Mouse (Mus musculus) lung, embryonic 16.5 days (tissue): ENCODE results near the gene Dync1li1. TPM values are rescaled to one million over a fixed set of nuclear protein-coding genes. Genes with fewer than 3 reads are reported as not detected.
"Not testable (repeated sequence)": the region's sequence is repeated elsewhere in the genome, so short reads cannot be mapped to it uniquely, and the experiment has no call there.

ENCODE experiments used
- ATAC-seq: fragments of 200-750 bp; cut with Nextera tagmentation; 2 replicates; pipeline ENCODE4 v1.8.0; 2017; ENCODE audit warnings: low read depth, mild to moderate bottlenecking, moderate library complexity
- H3K27ac ChIP-seq: fragments of 300-500 bp; sonication (generic); 2 replicates; pipeline ENCODE4 v1.5.1; 2014; ENCODE audit warnings: mild to moderate bottlenecking, control low read depth, low read length
- H3K27me3 ChIP-seq: fragments of 300-500 bp; sonication (generic); 2 replicates; pipeline ENCODE4 v1.6.1; 2014; ENCODE audit warnings: low read depth, low read length, mixed read lengths; ENCODE audit not compliant: control insufficient read depth, insufficient read depth
- H3K36me3 ChIP-seq: fragments of 300-500 bp; sonication (generic); 2 replicates; pipeline ENCODE4 v1.6.1; 2014; ENCODE audit warnings: low read length; ENCODE audit not compliant: control insufficient read depth, insufficient read depth
- H3K4me1 ChIP-seq: fragments of 300-500 bp; sonication (generic); replicated peaks from 2 replicates; pipeline ENCODE4 v1.6.1; 2014; ENCODE audit warnings: low read length, mixed read lengths; ENCODE audit not compliant: control insufficient read depth, insufficient read depth
- H3K4me2 ChIP-seq: fragments of 300-500 bp; sonication (generic); 2 replicates; pipeline ENCODE4 v1.6.1; 2014; ENCODE audit warnings: low read depth, low read length, control low read depth
- H3K4me3 ChIP-seq: fragments of 300-500 bp; sonication (generic); 2 replicates; pipeline ENCODE4 v1.5.1; 2014; ENCODE audit warnings: mild to moderate bottlenecking, low read length, control low read depth
- H3K9ac ChIP-seq: fragments of 300-500 bp; sonication (generic); 2 replicates; pipeline ENCODE4 v1.6.1; 2014; ENCODE audit warnings: low read length, control low read depth
- H3K9me3 ChIP-seq: fragments of 300-500 bp; sonication (generic); 2 replicates; pipeline ENCODE4 v1.6.1; 2016; ENCODE audit warnings: low read length; ENCODE audit not compliant: control insufficient read depth
- WGBS: fragments of 180-500 bp; shearing (Covaris S2); extraction: QIAGEN DNeasy Blood & Tissue Kit; methylation state at CpG from one replicate; pipeline ENCODE4 v1.1.7; 2014; 5-methylcytosine and 5-hydroxymethylcytosine counted together
- polyA plus RNA-seq: library from polyadenylated mRNA; unstranded; fragments of >200 nt; fragmentation: Nextera tagmentation; extraction: Ambion mirVana; gene quantifications from 2 replicates; pipeline ENCODE4 v1.2.1, GENCODE M21; 2015

Gene Dync1li1
- polyA plus RNA-seq, 1 experiment from 2014 or later: 53.0 TPM

DNA sequence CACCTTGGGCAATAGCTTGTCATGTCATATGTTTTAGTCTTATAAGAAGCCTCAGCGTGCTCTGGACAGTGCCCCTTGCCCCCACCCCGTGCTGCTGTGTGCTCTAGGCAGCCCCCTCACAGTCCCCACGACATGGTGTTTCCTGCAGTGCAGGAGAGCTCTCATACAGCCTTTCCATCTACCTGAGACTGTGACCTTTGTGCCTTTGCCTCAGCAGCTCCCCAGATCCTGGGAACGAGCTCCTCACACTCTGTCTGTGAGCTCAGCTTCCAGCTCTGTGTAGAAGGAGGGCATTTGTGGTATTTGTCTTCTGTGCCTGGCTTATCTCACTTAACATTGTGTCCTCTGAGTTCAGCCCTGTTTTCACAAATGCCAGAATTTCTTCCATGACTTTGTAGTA lies 13.3 kb downstream of the Dync1li1 start:
- no peak overlapping the region for H3K4me2 ChIP-seq
- no peak overlapping the region for H3K9ac ChIP-seq
- H3K27ac ChIP-seq: no peak overlapping the region
- no peaks in the 10 kb centered on the region for H3K9me3 ChIP-seq
- H3K36me3 ChIP-seq: peaks cover 10% of the 10 kb centered on the region
- no peak for ATAC-seq
- H3K4me3 ChIP-seq: no peak overlapping the region
- H3K4me1 ChIP-seq: no peaks in the 10 kb centered on the region
- H3K27me3 ChIP-seq: no peaks in the 10 kb centered on the region
- WGBS: 84% methylated on average over 4 of the region's 4 CpGs

- no peak overlapping the region for H3K4me2 ChIP-seq
- H3K9me3 ChIP-seq: no peaks in the 10 kb centered on the region
- peaks cover 22% of the 10 kb centered on the region for H3K36me3 ChIP-seq
- H3K9ac ChIP-seq: no peak overlapping the region
- 87% methylated on average over 4 of the region's 4 CpGs for WGBS
- H3K27me3 ChIP-seq: no peaks in the 10 kb centered on the region
- H3K4me1 ChIP-seq: no peaks in the 10 kb centered on the region
- no peak overlapping the region for H3K4me3 ChIP-seq
- ATAC-seq: no peak
- no peak overlapping the region for H3K27ac ChIP-seq
Measured at GRCm38 (mm10) chr9:114707805-114708204, 19.2 kb downstream of the Dync1li1 start.

GRCm38 (mm10) chr9:114710345-114710744 lies 21.8 kb downstream of the Dync1li1 start:
- WGBS: 70% methylated on average over 7 of the region's 7 CpGs
- Histone ChIP-seq H3K9ac (no peak overlapping the region), H3K4me2 (no peak overlapping the region), H3K4me3 (no peak overlapping the region), H3K27me3 (no peaks in the 10 kb centered on the region), H3K27ac (no peak overlapping the region), H3K4me1 (no peaks in the 10 kb centered on the region), H3K9me3 (no peaks in the 10 kb centered on the region), H3K36me3 (peaks cover 25% of the 10 kb centered on the region)
- no peak for ATAC-seq

- WGBS: 93% methylated on average over 7 of the region's 7 CpGs
- peaks cover 27% of the 10 kb centered on the region for H3K36me3 ChIP-seq
- no peak overlapping the region for H3K9ac ChIP-seq
- no peak for ATAC-seq
- H3K4me1 ChIP-seq: 0 out of 2 replicates have a peak, but pooled peaks cover 2% of the 10 kb centered on the region
- no peaks in the 10 kb centered on the region for H3K9me3 ChIP-seq
- H3K27me3 ChIP-seq: no peaks in the 10 kb centered on the region
- H3K27ac ChIP-seq: no peak overlapping the region
- no peak overlapping the region for H3K4me2 ChIP-seq
- H3K4me3 ChIP-seq: no peak overlapping the region
Measured at GRCm38 (mm10) chr9:114713481-114713880, 24.9 kb downstream of the Dync1li1 start.

- Histone ChIP-seq H3K9ac (no peak overlapping the region), H3K36me3 (peaks cover 42% of the 10 kb centered on the region), H3K9me3 (no peaks in the 10 kb centered on the region), H3K27ac (no peak overlapping the region), H3K4me3 (no peak overlapping the region), H3K27me3 (no peaks in the 10 kb centered on the region), H3K4me1 (0 out of 2 replicates have a peak, but pooled peaks cover 2% of the 10 kb centered on the region), H3K4me2 (no peak overlapping the region)
- ATAC-seq: no peak; the same call in 1 of the 2 replicates
- 68% methylated on average over 18 of the region's 18 CpGs for WGBS
Measured at GRCm38 (mm10) chr9:114716677-114717331, 28.2 kb downstream of the Dync1li1 start.

DNA sequence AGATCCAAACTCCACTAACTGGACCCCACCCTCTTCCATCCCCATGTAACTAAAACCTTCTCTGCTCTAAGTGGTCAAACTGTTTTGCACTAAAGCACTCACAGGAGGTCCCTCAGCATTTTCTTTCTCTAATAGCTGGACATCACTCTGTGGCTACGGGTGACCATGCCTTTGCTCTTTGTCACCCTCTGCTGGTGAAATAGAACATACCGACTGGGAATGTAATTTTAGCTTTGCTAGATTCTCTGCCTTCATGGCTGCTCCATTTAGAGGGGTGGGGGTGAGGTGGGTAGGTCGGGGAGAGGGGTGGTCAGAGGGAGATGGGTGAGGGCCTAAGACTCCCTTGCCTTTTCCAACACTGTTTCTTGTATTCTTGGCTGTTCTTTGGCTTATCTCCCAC lies 38.7 kb downstream of the Dync1li1 start:
- ATAC-seq: no peak
- Histone ChIP-seq H3K4me3 (no peak overlapping the region), H3K4me1 (peaks cover 6% of the 10 kb centered on the region), H3K4me2 (no peak overlapping the region), H3K9me3 (no peaks in the 10 kb centered on the region), H3K36me3 (peaks cover 13% of the 10 kb centered on the region), H3K27me3 (no peaks in the 10 kb centered on the region), H3K9ac (no peak overlapping the region), H3K27ac (no peak overlapping the region)
- 0% methylated on average over 3 of the region's 3 CpGs for WGBS

DNA sequence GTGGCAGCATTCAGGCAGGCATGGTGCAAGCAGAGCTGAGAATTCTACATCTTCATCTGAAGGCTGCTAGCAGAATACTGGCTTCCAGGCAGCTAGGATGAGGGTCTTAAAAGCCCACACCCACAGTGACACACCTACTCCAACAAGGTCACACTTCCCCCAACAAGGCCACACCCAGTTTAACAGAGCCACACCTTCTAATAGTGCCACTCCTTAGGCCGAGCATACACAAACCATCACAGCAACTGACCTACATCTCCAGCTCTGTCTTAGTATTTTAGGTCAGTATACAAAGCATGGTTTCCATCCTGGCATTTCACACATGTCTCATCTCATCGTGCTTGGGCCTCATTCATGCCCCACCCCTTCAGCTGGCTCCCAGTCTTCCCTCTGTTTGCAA lies 39.8 kb downstream of the Dync1li1 start:
- not testable (repeated sequence) for H3K27ac ChIP-seq, H3K4me3 ChIP-seq, H3K36me3 ChIP-seq, H3K4me1 ChIP-seq, H3K9me3 ChIP-seq, H3K9ac ChIP-seq, H3K27me3 ChIP-seq, ATAC-seq, H3K4me2 ChIP-seq
- WGBS: 36% methylated on average over 2 of the region's 2 CpGs

- peak; percentile 16; the same call in 1 of the 2 replicates for ATAC-seq
- Histone ChIP-seq H3K36me3 (peaks cover 3% of the 10 kb centered on the region; the same call in 1 of the 2 replicates), H3K4me1 (peaks cover 9% of the 10 kb centered on the region), H3K9me3 (no peaks in the 10 kb centered on the region), H3K4me3 (peak overlapping the region; percentile 76), H3K27me3 (no peaks in the 10 kb centered on the region), H3K27ac (no peak overlapping the region), H3K9ac (peak overlapping the region; percentile 43), H3K4me2 (peak overlapping the region; percentile 52)
- 28% methylated on average over 25 of the region's 30 CpGs for WGBS
Measured at GRCm38 (mm10) chr9:114729911-114730805, 41.6 kb downstream of the Dync1li1 start.

GRCm38 (mm10) chr9:114731011-114731755 lies 42.6 kb downstream of the Dync1li1 start, which contains the start of gene Cmtm6:
Gene Cmtm6 (plus strand): TSS chr9:114731116.
- ATAC-seq: peak; percentile 94
- WGBS: under 1% methylated on average over 50 of the region's 53 CpGs
- H3K4me1 ChIP-seq: peaks cover 9% of the 10 kb centered on the region
- peak within 1 kb of the TSS; percentile 86 for H3K9ac ChIP-seq
- H3K27ac ChIP-seq: peak within 1 kb of the TSS; percentile 92
- peak within 1 kb of the TSS; percentile 52 for H3K4me2 ChIP-seq
- no peaks in the 10 kb centered on the region for H3K27me3 ChIP-seq
- no peaks in the 10 kb centered on the region for H3K36me3 ChIP-seq
- H3K4me3 ChIP-seq: peak within 1 kb of the TSS; percentile 76
- no peaks in the 10 kb centered on the region for H3K9me3 ChIP-seq
